Mouse (Mus musculus) spleen, postnatal 14 days (tissue): ENCODE results near the gene Zfp978.
"Not testable (repeated sequence)": the region's sequence is repeated elsewhere in the genome, so short reads cannot be mapped to it uniquely, and the experiment has no call there.

Experiments used
- DNase-seq, 2 experiments: peaks; one replicate each; pipeline ENCODE4 v3.0.0; 2021 to 2022; ENCODE audit warnings: low spot score in 2 of 2

Gene Zfp978

DNA sequence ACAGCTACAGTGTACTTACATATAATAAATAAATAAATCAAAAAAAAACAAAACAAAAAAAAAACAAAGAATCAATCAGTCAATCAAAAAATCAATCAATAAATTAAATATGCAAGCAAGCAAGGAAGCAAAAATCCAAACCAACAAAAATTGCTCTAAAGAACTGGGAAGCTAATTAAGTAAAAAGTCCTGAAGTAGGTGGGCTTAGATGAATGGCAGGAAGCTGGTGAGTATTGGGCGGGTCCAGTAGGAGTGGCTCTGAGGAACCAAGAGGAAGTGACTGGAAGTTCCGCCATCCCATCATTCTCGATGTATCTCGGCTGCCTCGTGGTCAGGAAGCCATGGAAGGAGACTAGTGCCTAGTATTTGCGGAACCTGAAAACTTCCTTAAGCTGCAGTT, at the start of gene Zfp978:
Gene Zfp978, plus strand, starts transcription at position 301 of the 400 bp plus-strand sequence.
- DNase-seq, result not testable (repeated sequence)

DNA sequence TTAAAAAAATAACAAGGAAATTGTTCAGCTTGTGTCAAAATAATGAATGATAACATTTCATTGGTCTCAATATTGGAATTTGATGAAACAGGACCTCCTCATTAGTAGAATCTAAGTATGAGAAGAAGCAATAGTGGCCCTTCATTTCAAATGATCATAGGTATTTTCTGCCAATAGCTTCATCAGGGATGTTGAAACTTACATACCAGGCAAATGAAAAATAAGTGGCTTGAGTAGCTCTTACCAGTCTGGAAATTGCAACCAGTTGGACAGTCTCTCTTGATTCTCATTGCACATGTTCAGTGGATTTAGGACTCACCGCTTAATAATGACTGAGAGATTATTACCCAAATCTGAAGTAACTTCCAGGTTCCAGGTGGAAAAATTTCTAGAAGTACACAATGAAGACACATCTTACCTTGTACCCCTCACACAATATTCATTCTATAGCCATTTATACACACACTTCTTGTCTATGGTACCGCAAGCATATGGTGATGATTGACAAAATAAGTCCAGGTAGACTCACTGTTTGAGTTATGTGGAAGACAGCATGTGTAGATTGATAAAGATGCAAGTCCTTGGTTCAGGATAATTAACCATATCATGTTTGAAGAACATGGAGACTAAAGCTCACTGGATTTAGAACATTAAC, 25.9 kb upstream of the Zfp978 start:
- DNase-seq, result not testable (repeated sequence)

DNA sequence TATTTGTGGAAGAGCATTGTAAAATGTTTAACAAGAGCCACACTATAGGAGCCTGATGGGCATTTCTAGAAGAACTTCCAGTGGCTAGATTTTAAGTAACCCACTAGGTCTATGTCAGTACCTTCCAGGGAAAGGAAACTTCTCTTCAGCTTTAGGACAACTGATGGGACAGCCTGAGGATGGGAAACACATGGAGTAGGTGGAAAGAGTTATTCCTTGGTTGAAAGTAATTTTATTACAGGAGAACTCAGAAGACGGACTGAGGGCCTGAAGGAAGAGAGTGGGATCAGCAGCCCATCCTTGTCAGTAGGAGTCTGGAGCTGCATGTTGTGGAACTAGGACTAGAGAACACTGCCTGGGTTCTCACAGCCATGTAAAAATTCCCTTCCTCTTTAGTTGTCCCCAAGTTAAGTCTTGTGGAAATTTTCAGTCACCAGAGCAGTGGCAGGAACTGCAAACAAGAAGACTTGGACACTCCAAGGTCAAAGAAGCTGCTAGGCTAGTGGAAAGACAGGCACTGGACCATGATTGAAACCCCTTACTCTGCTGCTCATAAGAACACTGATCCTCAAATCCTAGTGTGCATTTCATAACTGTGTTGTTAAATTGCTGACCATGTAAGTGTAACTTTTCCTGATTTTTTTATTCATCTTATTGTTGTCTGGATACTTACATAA, 25.3 kb upstream of the Zfp978 start:
- not testable (repeated sequence) for DNase-seq

DNA sequence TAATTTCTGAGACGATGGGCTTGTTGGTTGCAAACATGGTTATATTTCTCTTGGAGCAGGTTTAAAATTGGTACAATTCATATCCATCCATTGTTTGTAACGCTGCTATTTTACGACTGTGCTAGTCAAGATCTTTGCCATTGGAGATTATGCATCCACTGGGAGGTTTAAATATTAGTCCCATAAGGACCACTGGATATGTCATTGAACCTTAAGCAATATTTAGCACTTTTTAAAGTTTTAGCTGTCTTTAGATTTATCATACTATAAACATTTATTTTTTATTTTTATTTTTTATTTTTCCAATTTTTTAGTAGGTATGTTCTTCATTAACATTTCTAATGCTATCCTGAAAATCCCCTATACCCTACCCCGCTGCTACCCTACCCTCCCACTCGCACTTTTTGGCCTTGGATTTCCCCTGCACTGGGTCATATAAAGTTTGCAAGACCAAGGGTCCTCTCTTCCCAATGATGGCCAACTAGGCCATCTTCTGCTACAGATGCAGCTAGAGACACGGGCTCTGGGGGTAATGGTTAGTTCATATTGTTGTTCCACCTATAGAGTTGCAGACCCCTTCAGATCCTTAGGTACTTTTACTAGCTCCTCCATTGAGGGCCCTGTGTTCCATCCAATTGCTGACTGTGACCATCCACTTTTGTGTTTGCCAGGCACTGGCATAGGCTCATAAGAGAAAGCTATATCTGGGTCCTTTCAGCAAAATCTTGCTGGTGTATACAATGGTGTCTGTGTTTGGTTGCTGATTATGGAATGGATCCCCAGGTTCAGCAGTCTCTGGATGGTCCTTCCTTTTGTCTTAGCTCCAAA, 24.5 kb upstream of the Zfp978 start:
- DNase-seq, result not testable (repeated sequence)

DNA sequence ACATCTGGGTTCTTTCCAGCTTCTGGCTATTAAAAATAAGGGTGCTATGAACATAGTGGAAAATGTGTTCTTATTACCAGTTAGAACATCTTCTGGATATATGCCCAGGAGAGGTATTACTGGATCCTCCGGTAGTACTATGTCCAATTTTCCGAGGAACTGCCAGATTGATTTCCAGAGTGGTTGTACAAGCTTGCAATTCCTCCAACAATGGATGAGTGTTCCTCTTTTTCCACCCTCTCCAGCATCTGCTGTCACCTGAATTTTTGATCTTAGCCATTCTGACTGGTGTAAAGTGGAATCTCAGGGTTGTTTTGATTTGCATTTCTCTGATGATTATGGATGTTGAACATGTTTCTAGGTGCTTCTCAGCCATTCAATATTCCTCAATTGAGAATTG, 23.6 kb upstream of the Zfp978 start:
- DNase-seq, result not testable (repeated sequence)

DNA sequence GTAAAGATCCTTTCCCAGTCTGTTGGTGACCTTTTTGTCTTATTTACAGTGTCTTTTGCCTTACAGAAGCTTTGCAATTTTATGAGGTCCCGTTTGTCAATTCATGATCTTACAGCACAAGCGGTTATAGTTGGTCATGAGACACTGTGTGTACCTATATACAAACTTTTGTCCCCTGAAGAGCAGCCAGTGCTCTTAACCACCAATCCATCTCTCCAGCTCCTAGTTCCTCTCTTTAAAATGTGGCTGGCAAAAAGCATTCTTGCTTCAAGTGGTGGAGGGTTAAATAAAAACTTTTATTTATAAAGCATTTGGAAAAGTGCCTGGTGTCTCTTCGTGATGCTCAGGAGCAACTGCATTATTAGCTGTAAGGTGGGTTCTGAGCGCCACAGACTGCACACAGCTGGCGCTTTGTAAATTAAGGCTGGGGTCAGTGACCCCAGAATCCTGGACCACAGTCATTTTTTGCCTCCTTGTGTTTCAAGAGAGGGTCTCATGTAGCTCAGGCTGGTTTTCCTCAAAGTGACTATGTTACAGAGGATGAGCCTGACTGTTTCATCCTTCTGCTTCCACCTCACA, 23.0 kb upstream of the Zfp978 start:
- no peak for DNase-seq

DNA sequence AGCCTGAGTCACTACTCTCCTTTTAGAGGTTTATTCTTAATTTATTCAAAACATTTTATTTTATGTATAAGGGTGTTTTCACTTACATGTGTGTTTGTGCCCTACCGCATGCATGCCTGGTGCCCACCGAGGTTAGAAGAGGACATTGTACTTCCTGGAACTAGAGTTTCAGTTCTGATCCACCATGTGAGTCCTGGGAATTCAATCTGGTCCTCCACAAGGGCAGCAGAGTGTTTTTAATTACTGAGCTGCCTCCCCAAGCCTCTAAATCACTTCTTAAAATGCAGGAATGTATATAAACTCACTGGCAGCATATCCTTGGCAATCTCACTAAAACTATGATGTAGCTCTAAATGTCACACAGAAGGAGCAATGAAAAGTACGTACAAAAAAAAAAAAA, 22.4 kb upstream of the Zfp978 start:
- DNase-seq, result not testable (repeated sequence)

DNA sequence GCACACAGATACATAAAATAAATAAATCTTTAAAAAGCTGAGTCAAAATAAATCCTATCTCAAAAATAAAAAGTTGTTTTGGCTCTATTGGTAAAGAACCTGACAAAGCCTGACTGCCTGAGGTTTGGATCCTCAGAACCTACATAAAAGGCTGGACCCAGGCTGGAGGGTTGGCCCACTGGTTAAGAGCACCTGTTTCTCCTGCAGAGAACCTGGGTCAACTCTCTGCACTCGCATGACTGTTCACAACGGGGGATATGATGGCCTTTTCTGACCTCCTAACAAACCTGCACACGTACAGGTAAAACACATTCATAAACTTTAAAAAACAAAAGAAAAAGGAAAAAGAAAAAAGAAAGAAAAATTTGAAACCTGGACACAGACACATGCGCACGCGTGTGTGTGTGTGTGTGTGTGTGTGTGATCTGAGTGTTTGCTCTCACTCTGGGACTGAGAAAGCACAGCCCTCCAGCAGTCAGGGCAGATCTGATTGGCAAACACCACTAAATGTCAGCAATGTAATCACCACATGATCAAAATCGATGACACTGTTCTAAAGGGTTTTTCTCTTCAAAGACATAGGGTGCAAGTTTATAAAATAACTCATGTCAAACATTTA, 21.4 kb upstream of the Zfp978 start:
- DNase-seq, result peak in 1 of 2 experiments; percentile 39

DNA sequence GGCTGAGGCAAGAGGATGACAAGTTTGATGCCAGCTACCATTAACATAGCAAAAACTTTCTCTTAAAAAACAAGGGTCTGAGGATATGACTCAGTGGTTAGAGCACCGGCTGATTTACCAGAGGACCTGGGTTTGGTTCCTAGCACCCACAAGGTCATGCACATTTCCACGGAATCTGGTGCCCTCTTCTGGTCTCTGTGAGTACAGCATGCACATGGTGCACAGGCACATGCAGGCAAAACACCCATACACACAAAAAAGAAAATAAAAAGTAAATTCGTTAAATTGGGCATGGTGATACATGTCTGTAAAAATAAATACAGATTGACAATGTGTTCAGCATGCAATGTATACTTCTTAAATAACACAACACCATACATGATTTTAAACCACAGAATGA, 20.9 kb upstream of the Zfp978 start:
- DNase-seq, result not testable (repeated sequence)

DNA sequence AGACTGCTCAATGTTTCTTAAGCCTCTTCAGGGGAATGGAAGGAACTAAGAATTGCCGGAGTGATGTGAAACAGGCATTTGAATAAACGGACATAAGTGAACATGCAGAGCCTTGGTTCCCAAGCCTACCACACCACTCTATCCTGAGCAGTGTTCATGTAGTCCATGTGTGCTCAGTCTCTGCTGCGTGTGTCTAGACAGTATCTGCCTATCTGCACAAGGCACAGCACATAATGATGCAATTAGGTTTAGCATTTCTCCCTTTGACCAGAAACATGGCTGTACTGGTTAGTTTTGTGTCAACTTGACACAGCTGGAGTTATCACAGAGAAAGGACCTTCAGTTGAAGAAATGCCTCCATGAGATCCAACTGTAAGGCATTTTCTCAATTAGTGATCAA, 20.2 kb upstream of the Zfp978 start:
- not testable (repeated sequence) for DNase-seq

DNA sequence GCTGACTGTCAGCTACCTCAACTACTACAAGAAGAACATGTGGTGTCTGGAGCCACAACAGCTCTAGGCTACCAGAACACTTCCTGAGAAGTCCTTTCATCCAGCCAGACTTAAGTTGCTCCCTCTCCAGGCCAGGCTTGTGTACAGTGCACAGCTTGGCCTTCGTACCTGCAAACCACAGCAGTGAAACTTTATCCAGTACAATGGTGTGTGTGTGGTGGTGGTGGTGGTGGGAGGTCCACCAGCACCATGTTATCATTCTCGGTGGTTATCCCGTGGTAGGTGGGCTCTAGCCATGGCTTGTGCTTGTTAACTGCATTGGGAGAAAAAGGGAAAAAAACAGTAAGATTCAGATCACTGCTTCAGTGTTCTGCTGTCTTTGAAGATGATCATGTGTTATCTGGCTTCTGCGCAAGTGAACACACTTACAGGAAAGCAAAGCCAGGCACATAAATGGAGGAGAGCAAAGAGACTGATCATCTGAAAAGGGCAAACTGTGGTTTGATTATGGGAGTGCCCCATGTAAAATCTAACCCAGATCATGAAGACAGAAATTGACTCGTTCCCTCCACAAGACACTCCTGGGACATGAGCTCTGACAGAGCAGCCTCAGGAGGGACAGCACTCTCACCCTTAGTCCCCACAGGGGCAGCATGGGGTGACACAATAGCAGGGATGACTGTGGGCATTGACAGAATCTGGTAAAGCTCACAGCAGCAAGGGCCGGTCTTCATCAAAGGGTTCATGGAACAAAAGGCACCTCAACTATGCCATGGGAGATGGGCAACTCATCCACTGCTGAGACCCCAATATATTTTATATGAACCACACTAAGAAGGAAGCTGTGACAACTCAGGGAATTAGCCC, 17.8 kb upstream of the Zfp978 start:
- DNase-seq, result peak in 1 of 2 experiments; percentile 39

DNA sequence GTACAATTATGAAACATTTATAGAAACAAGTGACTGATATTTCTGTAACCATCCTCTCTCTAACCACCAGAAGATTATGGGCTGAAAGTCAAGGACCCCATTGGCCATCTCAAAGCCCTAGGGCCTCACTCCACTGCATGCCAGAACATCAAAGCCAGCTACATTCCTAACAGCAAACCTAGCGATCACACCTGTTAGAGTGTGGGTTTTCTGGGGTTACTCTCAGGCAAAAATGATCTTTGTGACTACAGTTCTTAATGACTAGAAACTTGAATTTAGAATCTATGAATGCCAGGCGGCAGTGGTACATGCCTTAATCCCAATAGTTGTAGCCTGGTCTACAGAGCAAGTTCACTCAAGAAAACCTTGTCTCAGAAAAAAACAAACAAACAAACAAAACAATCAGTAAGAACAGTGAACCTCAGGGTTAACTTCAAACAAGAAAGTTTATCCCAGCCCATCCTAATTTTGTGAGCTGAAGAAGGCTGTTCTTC, 16.0 kb upstream of the Zfp978 start:
- not testable (repeated sequence) for DNase-seq

DNA sequence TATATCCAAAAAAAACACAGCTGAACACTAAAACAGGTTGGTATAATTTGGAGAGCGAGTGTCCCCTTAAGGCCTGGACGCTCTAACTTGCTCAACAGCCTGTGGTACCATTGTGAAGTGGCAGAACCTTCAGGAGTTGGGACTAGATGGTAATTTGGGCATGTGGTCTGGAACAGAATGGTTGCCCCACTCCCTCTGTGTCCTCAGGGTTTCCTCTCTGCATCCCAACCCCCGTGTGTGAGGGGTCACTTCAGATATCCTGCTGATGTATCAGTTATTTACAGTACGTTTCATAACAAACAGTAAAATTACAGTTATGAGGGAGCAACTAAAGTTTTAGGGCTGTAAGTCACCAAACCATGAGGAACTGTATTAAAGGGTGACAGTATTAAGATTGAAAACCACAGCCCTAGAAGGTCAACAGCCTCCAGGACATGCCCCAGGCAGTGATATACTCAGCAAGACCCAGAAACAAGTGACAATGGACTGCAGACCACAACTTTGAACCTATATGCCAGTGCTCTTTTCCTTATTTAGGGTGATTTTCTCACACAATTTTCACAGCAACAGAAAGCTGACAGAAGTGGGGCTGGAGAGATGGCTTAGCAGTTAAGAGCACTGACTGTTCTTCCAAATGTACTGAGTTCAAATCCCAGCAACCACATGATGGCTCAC, 14.6 kb upstream of the Zfp978 start:
- not testable (repeated sequence) for DNase-seq

DNA sequence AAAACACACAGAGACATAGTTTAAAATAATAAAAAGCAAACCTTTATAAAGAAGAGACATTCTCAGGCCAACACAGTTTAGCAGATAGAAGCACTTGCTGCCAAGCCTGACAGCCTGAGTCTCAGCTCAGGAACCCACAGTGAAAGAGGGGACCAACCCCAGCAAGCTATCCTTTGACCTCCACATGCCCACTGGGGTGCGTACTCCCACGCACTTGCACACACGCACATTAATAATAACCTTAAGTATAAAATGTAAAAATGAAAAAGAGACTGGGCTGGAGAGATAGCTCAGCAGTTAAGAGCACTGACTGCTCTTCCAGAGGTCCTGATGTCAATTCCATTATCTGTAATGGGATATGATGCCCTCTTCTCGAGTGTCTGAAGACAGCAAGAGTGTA, 13.8 kb upstream of the Zfp978 start:
- not testable (repeated sequence) for DNase-seq

DNA sequence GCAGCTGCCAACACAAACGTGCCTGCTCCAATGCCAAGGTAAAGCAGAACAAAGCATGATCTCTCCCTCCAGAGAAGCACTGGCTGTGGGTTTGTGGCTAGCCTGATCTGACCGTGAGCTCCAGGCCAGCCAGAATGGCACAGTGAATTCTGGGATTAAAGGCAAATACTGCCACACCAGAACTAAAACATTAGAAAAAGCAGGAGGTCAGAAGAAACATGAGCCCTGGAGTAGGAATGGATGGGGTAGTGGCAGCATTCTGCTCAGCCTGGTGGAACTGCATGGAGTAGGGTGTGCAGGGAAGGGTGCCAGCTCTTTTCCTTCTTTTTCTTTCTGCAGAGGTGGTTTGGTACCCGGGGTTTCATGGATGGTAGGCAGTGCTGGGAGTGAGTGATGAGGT, 13.2 kb upstream of the Zfp978 start:
- DNase-seq, result not testable (repeated sequence)

DNA sequence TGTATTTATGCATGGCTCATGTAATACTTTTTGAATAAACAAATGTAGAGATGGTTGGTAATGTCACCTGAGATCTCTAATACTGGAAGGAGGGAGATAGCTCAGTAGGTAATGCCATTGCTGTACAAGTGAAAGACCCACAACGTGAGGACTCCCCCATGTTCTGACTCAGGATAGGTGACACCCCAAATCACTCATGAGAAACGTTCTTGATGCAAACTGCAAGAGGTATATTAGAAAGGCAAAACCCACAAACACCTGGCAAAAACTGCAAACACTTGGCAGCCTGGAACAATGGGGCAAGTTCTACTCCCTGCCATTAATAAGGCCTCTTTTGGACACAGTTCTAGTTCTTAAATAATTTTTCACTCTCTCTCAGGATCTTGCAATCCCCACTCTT, 12.7 kb upstream of the Zfp978 start:
- not testable (repeated sequence) for DNase-seq

DNA sequence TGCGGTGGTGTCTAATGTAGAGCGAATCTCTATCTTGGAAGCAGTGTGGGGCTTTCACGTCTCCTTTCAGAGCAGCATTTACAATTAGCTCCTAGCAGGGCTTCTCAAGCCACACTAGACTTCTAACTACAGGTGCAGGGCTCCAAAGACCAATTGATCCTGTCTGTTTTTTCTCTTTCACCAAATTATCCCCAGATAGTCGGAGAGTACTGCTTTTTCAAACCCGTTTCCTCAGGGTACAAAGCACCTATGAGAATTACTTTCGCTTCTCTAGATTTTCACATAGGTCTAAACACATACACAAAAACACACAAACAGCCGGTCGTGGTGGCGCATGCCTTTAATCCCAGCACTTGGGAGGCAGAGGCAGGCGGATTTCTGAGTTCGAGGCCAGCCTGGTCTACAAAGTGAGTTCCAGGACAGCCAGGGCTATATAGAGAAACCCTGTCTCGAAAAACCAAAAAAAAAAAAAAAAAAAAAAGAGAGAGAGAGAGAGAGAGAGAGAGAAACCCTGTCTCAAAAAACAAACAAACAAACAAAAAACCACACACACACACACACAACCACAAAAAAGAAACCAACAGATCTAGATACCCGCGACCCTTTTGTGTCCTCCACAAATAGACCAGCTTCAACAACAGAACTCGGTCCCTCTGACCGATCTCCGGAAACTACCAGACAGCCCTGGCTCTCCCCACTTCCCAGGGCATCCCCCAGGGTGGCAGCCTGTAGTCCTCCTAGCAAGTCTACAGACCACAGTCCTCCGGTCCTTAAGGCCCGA, 12.0 kb upstream of the Zfp978 start:
- peak in 1 of 2 experiments; percentile 36 for DNase-seq

DNA sequence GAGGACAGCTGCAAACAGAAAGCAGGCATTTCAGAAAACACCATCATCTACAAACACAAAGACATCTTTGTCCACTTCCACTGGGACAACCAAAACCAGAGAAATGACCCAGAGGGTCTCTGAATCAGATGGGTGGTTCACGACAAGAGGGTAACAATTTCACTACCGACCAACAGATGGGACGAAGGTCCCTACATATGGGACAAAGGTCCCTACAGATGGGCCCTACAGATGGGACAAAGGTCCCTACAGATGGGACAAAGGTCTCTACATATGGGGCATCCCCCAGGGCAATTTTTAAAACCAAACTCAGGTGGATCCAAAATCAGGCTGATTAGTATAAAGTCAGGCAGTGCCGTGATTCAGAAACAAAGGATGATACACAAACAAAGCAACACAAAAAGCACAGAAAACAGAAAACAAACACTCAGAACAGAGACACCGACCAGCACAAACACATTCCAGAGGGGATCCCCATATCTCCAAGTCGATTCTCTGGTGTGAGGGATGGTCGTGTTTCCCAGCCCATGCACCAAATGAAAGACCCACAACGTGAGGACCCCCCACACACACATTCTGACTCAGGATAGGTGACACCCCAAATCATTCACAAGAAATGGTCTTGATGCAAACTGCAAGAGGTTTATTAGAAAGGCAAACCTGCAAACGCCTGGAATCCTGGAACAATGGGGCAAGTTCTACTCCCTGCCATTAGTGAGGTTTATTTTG, 11.3 kb upstream of the Zfp978 start:
- DNase-seq, result not testable (repeated sequence)
